Mouse (Mus musculus) granulocyte monocyte progenitor cell, adult 5-6 weeks (primary cell): Measurements from ENCODE around the gene Frat2. TPM values are rescaled to one million over a fixed set of nuclear protein-coding genes. Genes with fewer than 3 reads are reported as not detected.

Experiments
- ATAC-seq: replicated peaks from 2 replicates; pipeline ENCODE4 v1.8.0; 2016; ENCODE audit warnings: mild to moderate bottlenecking, moderate TSS enrichment, inconsistent platforms; ENCODE audit not compliant: poor library complexity, severe bottlenecking
- total RNA-seq, 2 experiments: library from RNA; stranded (forward) in 1 of 2; stranded (reverse) in 1 of 2; fragments of 200-712, 200-1000 nt in 1 of 2; fragments of >200 nt in 1 of 2; fragmentation: Nextera tagmentation in 1 of 2; gene quantifications; 2 replicates each; pipeline ENCODE4 v1.2.3; 2014 to 2017

Frat2 gene
- total RNA-seq, 2 experiments from 2014 or later, result 18.9 to 33.4 TPM

GRCm38 (mm10) chr19:41846366-41847090 lies 1.4 kb downstream of the Frat2 start:
- ATAC-seq, result no peak

- no peak for ATAC-seq
Observed at GRCm38 (mm10) chr19:41844345-41844744, 3.6 kb downstream of the Frat2 start.

- ATAC-seq, result peak; percentile 83
Observed at GRCm38 (mm10) chr19:41842706-41843105, 5.2 kb downstream of the Frat2 start.

- no peak for ATAC-seq
Observed at GRCm38 (mm10) chr19:41842196-41842595, 5.7 kb downstream of the Frat2 start.

- ATAC-seq, result no peak
Observed at GRCm38 (mm10) chr19:41841105-41841750, 6.7 kb downstream of the Frat2 start.

GRCm38 (mm10) chr19:41839685-41840084 lies 8.2 kb downstream of the Frat2 start:
- no peak for ATAC-seq

GRCm38 (mm10) chr19:41838808-41839207 lies 9.1 kb downstream of the Frat2 start:
- ATAC-seq, result no peak

- ATAC-seq, result no peak
Observed at GRCm38 (mm10) chr19:41837917-41838261, 10.0 kb downstream of the Frat2 start.

GRCm38 (mm10) chr19:41837194-41837916 lies 10.6 kb downstream of the Frat2 start:
- no peak for ATAC-seq

- ATAC-seq, result no peak
Observed at GRCm38 (mm10) chr19:41836719-41837118, 11.2 kb downstream of the Frat2 start.

- ATAC-seq, result peak; percentile 56
Observed at GRCm38 (mm10) chr19:41835816-41836215, 12.1 kb downstream of the Frat2 start.

GRCm38 (mm10) chr19:41835407-41835806 lies 12.5 kb downstream of the Frat2 start:
- no peak for ATAC-seq

GRCm38 (mm10) chr19:41832501-41833201 lies 15.3 kb downstream of the Frat2 start:
- ATAC-seq, result no peak

- no peak for ATAC-seq
Observed at GRCm38 (mm10) chr19:41831718-41832391, 16.1 kb downstream of the Frat2 start.

- no peak for ATAC-seq
Observed at GRCm38 (mm10) chr19:41831101-41831570, 16.8 kb downstream of the Frat2 start.

- ATAC-seq, result peak; percentile 62
Observed at GRCm38 (mm10) chr19:41830106-41831031, 17.6 kb downstream of the Frat2 start.

- ATAC-seq, result peak; percentile 80
Observed at GRCm38 (mm10) chr19:41829381-41830105, 18.4 kb downstream of the Frat2 start, which contains the start of gene Frat1. Gene Frat1 (plus strand): TSS chr19:41829970.

- ATAC-seq, result no peak
Observed at GRCm38 (mm10) chr19:41828941-41829340, 19.0 kb downstream of the Frat2 start.
